Mouse (Mus musculus) adrenal gland, adult 8-10 months (tissue): ENCODE measurements at regions not wholly inside any gene's neighbourhood (a gene's known extent, or its start where the extent isn't known, plus 50 kb on each side); places are given as distances from the start of the nearest gene placed in this dataset.
"Not testable (repeated sequence)": the region's sequence is repeated elsewhere in the genome, so short reads cannot be mapped to it uniquely, and the experiment has no call there.

Experiments
- DNase-seq: peaks from one replicate; pipeline ENCODE4 v3.0.0; 2022

- DNase-seq = no peak
Measured at GRCm38 (mm10) chr10:99320797-99321196, 57.8 kb downstream of the Dusp6 start.

- no peak for DNase-seq
Measured at GRCm38 (mm10) chr10:99323358-99323757, 60.3 kb downstream of the Dusp6 start.

GRCm38 (mm10) chr10:99327501-99327900, 64.5 kb downstream of the Dusp6 start:
- peak; percentile 17 for DNase-seq

- no peak for DNase-seq
Measured at GRCm38 (mm10) chr10:99328568-99328967, 65.5 kb downstream of the Dusp6 start.

GRCm38 (mm10) chr10:99329469-99329868, 66.4 kb downstream of the Dusp6 start:
- DNase-seq = no peak

- DNase-seq = no peak
Measured at GRCm38 (mm10) chr10:99330519-99330918, 67.5 kb downstream of the Dusp6 start.

GRCm38 (mm10) chr10:99331876-99332275, 68.8 kb downstream of the Dusp6 start:
- DNase-seq = no peak

- DNase-seq = no peak
Measured at GRCm38 (mm10) chr10:99333831-99334230, 70.8 kb downstream of the Dusp6 start.

- DNase-seq = peak; percentile 49
Measured at GRCm38 (mm10) chr10:99336091-99336490, 73.1 kb downstream of the Dusp6 start.

GRCm38 (mm10) chr10:99338790-99339189, 75.8 kb downstream of the Dusp6 start:
- DNase-seq = not testable (repeated sequence)

- DNase-seq = peak; percentile 69
Measured at GRCm38 (mm10) chr10:99339291-99339912, 76.4 kb downstream of the Dusp6 start.

- DNase-seq = not testable (repeated sequence)
Measured at GRCm38 (mm10) chr10:99340057-99340456, 77.0 kb downstream of the Dusp6 start.

- no peak for DNase-seq
Measured at GRCm38 (mm10) chr10:99349125-99349716, 86.2 kb downstream of the Dusp6 start.

GRCm38 (mm10) chr10:99353541-99354292, 90.7 kb downstream of the Dusp6 start:
- DNase-seq = peak; percentile 77

GRCm38 (mm10) chr10:99354352-99354751, 91.3 kb downstream of the Dusp6 start:
- no peak for DNase-seq

- DNase-seq = no peak
Measured at GRCm38 (mm10) chr10:99355303-99355702, 92.3 kb downstream of the Dusp6 start.

GRCm38 (mm10) chr10:99356221-99356620, 93.2 kb downstream of the Dusp6 start:
- DNase-seq = no peak

GRCm38 (mm10) chr10:99356883-99357282, 93.9 kb downstream of the Dusp6 start:
- DNase-seq = no peak

GRCm38 (mm10) chr10:99357347-99357746, 94.3 kb downstream of the Dusp6 start:
- no peak for DNase-seq

- no peak for DNase-seq
Measured at GRCm38 (mm10) chr10:99358256-99358655, 95.2 kb downstream of the Dusp6 start.

GRCm38 (mm10) chr10:99359439-99359866, 96.4 kb downstream of the Dusp6 start:
- no peak for DNase-seq

- not testable (repeated sequence) for DNase-seq
Measured at GRCm38 (mm10) chr10:99360601-99361000, 97.6 kb downstream of the Dusp6 start.

- no peak for DNase-seq
Measured at GRCm38 (mm10) chr10:99366162-99366561, 103.1 kb downstream of the Dusp6 start.

GRCm38 (mm10) chr10:99367757-99368156, 104.7 kb downstream of the Dusp6 start:
- DNase-seq = no peak
